Mouse (Mus musculus) midbrain, embryonic 16.5 days (tissue): Measurements from ENCODE around the gene Myh2. TPM values are rescaled to one million over a fixed set of nuclear protein-coding genes. Genes with fewer than 3 reads are reported as not detected.

Experiments
- ATAC-seq: fragments of 200-750 bp; cut with Nextera tagmentation; 2 replicates; pipeline ENCODE4 v1.8.0; 2017; ENCODE audit warnings: moderate TSS enrichment
- H3K27ac ChIP-seq: fragments of 300-500 bp; sonication (generic); 2 replicates; pipeline ENCODE4 v1.5.1; 2014; ENCODE audit warnings: mild to moderate bottlenecking, low read length, mixed read lengths
- H3K27me3 ChIP-seq: fragments of 300-500 bp; sonication (generic); 2 replicates; pipeline ENCODE4 v1.6.1; 2014; ENCODE audit warnings: low read depth, low read length, mixed read lengths; ENCODE audit not compliant: control insufficient read depth, insufficient read depth
- H3K36me3 ChIP-seq: fragments of 300-500 bp; sonication (generic); 2 replicates; pipeline ENCODE4 v1.6.1; 2014; ENCODE audit warnings: mild to moderate bottlenecking, low read length, moderate library complexity, mixed read lengths; ENCODE audit not compliant: control insufficient read depth, insufficient read depth
- H3K4me1 ChIP-seq: fragments of 300-500 bp; sonication (generic); 2 replicates; pipeline ENCODE4 v1.6.1; 2014; ENCODE audit warnings: mild to moderate bottlenecking, low read length, mixed read lengths; ENCODE audit not compliant: control insufficient read depth, insufficient read depth
- H3K4me2 ChIP-seq: fragments of 300-500 bp; sonication (generic); 2 replicates; pipeline ENCODE4 v1.6.1; 2014; ENCODE audit warnings: mild to moderate bottlenecking, low read length, mixed read lengths
- H3K4me3 ChIP-seq: fragments of 300-500 bp; sonication (generic); 2 replicates; pipeline ENCODE4 v1.5.1; 2014; ENCODE audit warnings: low read depth, mild to moderate bottlenecking, low read length, moderate library complexity, mixed read lengths
- H3K9ac ChIP-seq: fragments of 300-500 bp; sonication (generic); 2 replicates; pipeline ENCODE4 v1.6.1; 2014; ENCODE audit warnings: low read depth, low read length, mixed read lengths
- H3K9me3 ChIP-seq: fragments of 300-500 bp; sonication (generic); replicated peaks from 2 replicates; pipeline ENCODE4 v1.6.1; 2014; ENCODE audit warnings: mild to moderate bottlenecking, low read length, mixed read lengths; ENCODE audit not compliant: control insufficient read depth, poor library complexity, severe bottlenecking
- WGBS: fragments of 180-500 bp; shearing (Covaris S2); extraction: QIAGEN DNeasy Blood & Tissue Kit; methylation state at CpG from one replicate; pipeline ENCODE4 v1.1.7; 2014; 5-methylcytosine and 5-hydroxymethylcytosine counted together
- polyA plus RNA-seq: library from polyadenylated mRNA; unstranded; fragments of >200 nt; fragmentation: Nextera tagmentation; extraction: Ambion mirVana; gene quantifications from 2 replicates; pipeline ENCODE4 v1.2.1, GENCODE M21; 2015

Myh2 gene
- polyA plus RNA-seq, 1 experiment from 2014 or later: 0.25 TPM

GRCm38 (mm10) chr11:67148286-67149012, 22.4 kb upstream of the Myh2 start:
- H3K27ac ChIP-seq: no peak overlapping the region
- H3K9me3 ChIP-seq: no peaks in the 10 kb centered on the region
- no peak for ATAC-seq

DNA sequence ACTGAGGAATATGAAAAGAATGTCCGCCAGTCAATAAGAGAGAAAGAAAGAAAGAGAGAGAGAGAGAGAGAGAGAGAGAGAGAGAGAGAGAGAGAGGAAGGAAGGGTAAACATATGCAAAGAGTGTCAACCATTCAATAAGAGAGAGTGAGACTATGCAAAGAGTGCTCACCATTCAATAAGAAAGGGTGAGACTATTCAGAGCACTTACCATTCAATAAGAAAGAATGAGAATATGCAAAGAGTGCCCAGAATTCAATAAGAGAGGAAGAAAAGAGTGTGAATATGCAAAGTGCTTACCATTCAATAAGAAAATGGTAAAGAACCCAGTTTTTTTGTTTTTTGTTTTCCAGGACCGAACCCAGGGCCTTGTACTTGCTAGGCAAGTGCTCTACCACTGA, 20.6 kb upstream of the Myh2 start:
- H3K4me1 ChIP-seq: peaks cover 6% of the 10 kb centered on the region; the same call in 1 of the 2 replicates
- WGBS: 89% methylated on average over 2 of the region's 2 CpGs
- ATAC-seq: no peak
- H3K36me3 ChIP-seq: no peaks in the 10 kb centered on the region
- no peak overlapping the region for H3K4me3 ChIP-seq
- no peak overlapping the region for H3K4me2 ChIP-seq
- no peak overlapping the region for H3K27ac ChIP-seq
- H3K9me3 ChIP-seq: no peaks in the 10 kb centered on the region
- H3K27me3 ChIP-seq: no peaks in the 10 kb centered on the region
- no peak overlapping the region for H3K9ac ChIP-seq

More at GRCm38 (mm10) chr11:67148286-67149012, 22.4 kb upstream of the Myh2 start:
- Histone ChIP-seq H3K36me3 (no peaks in the 10 kb centered on the region), H3K4me1 (0 out of 2 replicates have a peak, but pooled peaks cover 4% of the 10 kb centered on the region), H3K9ac (no peak overlapping the region), H3K4me3 (no peak overlapping the region), H3K27me3 (no peaks in the 10 kb centered on the region), H3K4me2 (no peak overlapping the region)
- WGBS: 75% methylated on average over 4 of the region's 4 CpGs

DNA sequence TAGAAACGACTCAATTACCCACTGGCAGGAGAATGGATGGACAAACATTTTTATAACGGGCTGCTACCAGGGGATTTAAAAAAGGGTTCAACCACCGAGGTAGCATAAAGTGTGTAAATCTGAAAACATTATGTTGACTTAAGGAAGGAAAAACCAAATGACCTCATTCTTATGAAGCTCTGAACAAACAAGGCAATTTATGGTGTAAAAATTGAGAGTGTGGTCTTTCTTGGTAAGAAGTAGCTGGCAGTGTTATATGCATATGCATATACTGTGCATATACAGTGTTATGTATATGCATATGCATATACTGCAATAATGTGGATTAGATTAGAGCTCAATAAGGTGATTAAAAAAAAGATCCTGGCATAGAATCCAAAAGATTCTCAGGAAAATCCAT, 19.7 kb upstream of the Myh2 start:
- Histone ChIP-seq H3K27me3 (no peaks in the 10 kb centered on the region), H3K27ac (no peak overlapping the region), H3K9me3 (no peaks in the 10 kb centered on the region), H3K9ac (no peak overlapping the region), H3K4me3 (no peak overlapping the region), H3K4me1 (peaks cover 6% of the 10 kb centered on the region; the same call in 1 of the 2 replicates), H3K36me3 (no peaks in the 10 kb centered on the region), H3K4me2 (no peak overlapping the region)
- WGBS: 79% methylated on average over 3 of the region's 3 CpGs
- ATAC-seq: no peak

DNA sequence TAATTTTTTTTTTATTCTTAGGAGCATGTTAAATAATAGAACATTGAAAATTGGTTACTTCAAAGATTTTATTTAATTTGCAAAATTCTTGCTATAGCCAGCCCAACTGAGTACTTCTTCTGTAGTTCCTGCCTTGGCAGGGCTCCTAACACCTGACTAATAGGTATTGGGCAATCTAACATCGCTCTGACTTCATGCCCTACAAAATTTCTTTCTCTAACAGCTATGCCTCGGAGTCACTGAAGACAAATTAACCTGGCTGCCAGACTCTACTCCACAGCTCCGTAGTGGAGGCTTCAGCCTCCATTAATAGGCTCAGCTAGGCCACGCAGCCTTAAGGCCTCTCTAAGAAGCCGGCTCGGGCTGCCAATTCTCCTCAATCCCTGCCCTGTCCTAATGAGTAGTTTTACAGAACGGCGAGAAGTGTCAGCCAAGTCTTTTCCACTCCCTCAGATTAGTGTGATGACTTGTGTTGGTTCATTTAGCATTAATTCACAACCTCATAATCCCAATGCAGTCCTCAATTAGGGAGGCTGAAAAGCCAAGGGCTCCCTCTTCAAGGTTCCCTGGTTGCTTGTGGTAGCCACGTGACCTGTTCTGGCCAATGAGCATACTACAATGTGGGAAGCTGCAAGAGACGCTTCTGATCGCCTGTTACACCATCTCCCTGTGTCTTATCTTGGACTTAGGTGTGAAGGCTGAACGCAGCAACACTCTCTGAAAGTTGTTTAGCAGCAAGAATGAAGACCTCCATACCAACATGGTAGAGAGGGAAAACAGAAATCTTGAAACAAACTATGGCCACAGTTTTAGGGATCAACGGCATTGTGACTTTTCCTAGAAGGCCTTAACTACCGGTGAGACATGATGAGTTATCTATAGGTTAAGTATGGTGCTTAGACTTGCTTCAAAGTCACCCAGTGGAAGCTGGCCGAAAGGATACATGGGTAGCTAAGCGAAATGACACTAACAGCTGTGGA, 18.9 kb upstream of the Myh2 start:
- H3K9me3 ChIP-seq: no peaks in the 10 kb centered on the region
- no peaks in the 10 kb centered on the region for H3K27me3 ChIP-seq
- ATAC-seq: no peak
- no peak overlapping the region for H3K27ac ChIP-seq
- no peak overlapping the region for H3K4me3 ChIP-seq
- H3K4me2 ChIP-seq: no peak overlapping the region
- peaks cover 6% of the 10 kb centered on the region; the same call in 1 of the 2 replicates for H3K4me1 ChIP-seq
- H3K9ac ChIP-seq: no peak overlapping the region
- WGBS: 77% methylated on average over 16 of the region's 16 CpGs
- H3K36me3 ChIP-seq: no peaks in the 10 kb centered on the region

DNA sequence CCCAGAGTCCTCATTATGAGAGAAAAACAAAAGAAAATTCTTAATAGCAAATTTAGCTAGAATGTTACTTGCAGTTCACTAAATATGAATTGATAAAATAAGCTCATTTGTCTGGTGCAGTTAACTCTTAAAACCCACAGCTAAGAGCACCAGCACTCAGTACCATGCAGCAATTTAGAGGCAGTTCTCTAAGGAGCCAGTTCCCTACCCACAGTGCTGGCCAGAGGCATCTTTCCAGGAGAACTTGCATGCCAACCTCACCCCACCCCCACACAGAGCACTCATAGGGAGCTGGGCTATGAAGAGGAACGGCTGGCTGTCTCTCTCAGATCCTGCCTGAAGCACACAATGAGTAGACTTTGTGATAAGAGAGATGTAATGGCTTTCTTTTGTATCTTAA, 17.7 kb upstream of the Myh2 start:
- H3K4me1 ChIP-seq: peaks cover 6% of the 10 kb centered on the region; the same call in 1 of the 2 replicates
- no peak overlapping the region for H3K9ac ChIP-seq
- ATAC-seq: no peak
- no peak overlapping the region for H3K27ac ChIP-seq
- no peaks in the 10 kb centered on the region for H3K36me3 ChIP-seq
- 11% methylated on average over 1 of the region's 1 CpGs for WGBS
- H3K4me3 ChIP-seq: no peak overlapping the region
- H3K27me3 ChIP-seq: no peaks in the 10 kb centered on the region
- H3K4me2 ChIP-seq: no peak overlapping the region
- H3K9me3 ChIP-seq: no peaks in the 10 kb centered on the region

GRCm38 (mm10) chr11:67153843-67154242, 17.0 kb upstream of the Myh2 start:
- no peak overlapping the region for H3K9ac ChIP-seq
- no peak overlapping the region for H3K4me2 ChIP-seq
- peaks cover 6% of the 10 kb centered on the region; the same call in 1 of the 2 replicates for H3K4me1 ChIP-seq
- no peaks in the 10 kb centered on the region for H3K36me3 ChIP-seq
- H3K4me3 ChIP-seq: no peak overlapping the region
- no peak for ATAC-seq
- WGBS: 59% methylated on average over 1 of the region's 1 CpGs
- H3K9me3 ChIP-seq: no peaks in the 10 kb centered on the region
- no peaks in the 10 kb centered on the region for H3K27me3 ChIP-seq
- no peak overlapping the region for H3K27ac ChIP-seq

- no peaks in the 10 kb centered on the region for H3K36me3 ChIP-seq
- no peak overlapping the region for H3K4me2 ChIP-seq
- H3K27me3 ChIP-seq: no peaks in the 10 kb centered on the region
- no peak overlapping the region for H3K27ac ChIP-seq
- no peak overlapping the region for H3K4me3 ChIP-seq
- 91% methylated on average over 2 of the region's 2 CpGs for WGBS
- peaks cover 6% of the 10 kb centered on the region; the same call in 1 of the 2 replicates for H3K4me1 ChIP-seq
- ATAC-seq: no peak
- no peak overlapping the region for H3K9ac ChIP-seq
- no peaks in the 10 kb centered on the region for H3K9me3 ChIP-seq
Measured at GRCm38 (mm10) chr11:67155650-67156049, 15.2 kb upstream of the Myh2 start.

DNA sequence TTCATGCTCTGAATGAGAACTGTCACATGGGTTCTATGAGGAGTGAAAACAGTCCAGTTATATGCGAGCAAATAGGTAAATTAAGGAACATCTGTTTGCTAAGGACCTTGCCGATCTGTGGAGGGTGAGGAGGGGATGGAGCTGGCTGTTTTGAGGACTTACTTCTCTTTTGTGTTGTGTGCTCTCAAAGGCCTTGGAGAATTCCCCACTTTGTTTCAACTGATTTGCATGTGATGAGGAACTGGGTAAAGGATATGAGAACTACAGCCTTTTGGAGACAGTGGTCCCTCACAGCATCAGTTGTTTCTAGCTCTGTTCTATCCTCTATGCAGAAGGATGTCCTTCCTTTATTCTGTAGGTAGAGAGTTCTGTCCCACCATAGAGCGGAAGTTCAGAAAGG, 10.7 kb upstream of the Myh2 start:
- Histone ChIP-seq H3K4me1 (no peaks in the 10 kb centered on the region), H3K4me3 (no peak overlapping the region), H3K36me3 (no peaks in the 10 kb centered on the region), H3K9ac (no peak overlapping the region), H3K27ac (no peak overlapping the region), H3K4me2 (no peak overlapping the region), H3K27me3 (no peaks in the 10 kb centered on the region), H3K9me3 (no peaks in the 10 kb centered on the region)
- WGBS: 91% methylated on average over 3 of the region's 3 CpGs
- ATAC-seq: no peak

DNA sequence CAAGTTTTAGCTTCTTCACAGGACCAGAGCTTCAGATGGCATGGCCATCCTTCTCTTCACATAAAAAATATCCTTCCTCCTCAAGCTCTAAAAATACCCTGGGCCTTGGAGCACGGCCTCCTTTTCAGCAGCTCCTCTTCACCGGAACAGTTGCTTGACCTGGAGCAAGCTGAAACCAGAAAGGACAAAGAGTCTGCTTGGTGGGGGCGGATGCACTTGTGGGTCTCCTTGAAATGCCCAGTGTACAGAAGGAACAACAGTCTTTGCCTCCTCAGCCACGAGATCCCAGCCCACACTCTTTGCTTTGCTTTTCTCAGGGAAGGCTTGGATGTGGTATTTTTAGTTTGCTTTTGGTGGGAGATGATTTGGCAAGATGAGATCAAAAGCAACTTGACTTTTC, 7.1 kb upstream of the Myh2 start:
- Histone ChIP-seq H3K4me3 (no peak overlapping the region), H3K27me3 (no peaks in the 10 kb centered on the region), H3K9me3 (no peaks in the 10 kb centered on the region), H3K9ac (no peak overlapping the region), H3K36me3 (no peaks in the 10 kb centered on the region), H3K4me1 (no peaks in the 10 kb centered on the region), H3K27ac (no peak overlapping the region), H3K4me2 (no peak overlapping the region)
- no peak for ATAC-seq
- WGBS: 76% methylated on average over 4 of the region's 4 CpGs
